Mouse (Mus musculus) midbrain, embryonic 15.5 days (tissue): ENCODE results near the gene Hist1h2br. TPM values are rescaled to one million over a fixed set of nuclear protein-coding genes. Genes with fewer than 3 reads are reported as not detected.
A peak's percentile ranks its signal among the peaks of the same experiment; 100 is the strongest.
"Not testable (repeated sequence)": the region's sequence is repeated elsewhere in the genome, so short reads cannot be mapped to it uniquely, and the experiment has no call there.

Source experiments
- ATAC-seq: fragments of 200-750 bp; cut with Nextera tagmentation; replicated peaks from 2 replicates; pipeline ENCODE4 v1.8.0; 2017; ENCODE audit warnings: moderate TSS enrichment
- H3K27ac ChIP-seq: fragments of 300-500 bp; sonication (generic); 2 replicates; pipeline ENCODE4 v1.5.1; 2015; ENCODE audit warnings: mild to moderate bottlenecking, inconsistent platforms
- H3K27me3 ChIP-seq: fragments of 300-500 bp; sonication (generic); replicated peaks from 2 replicates; pipeline ENCODE4 v1.6.1; 2015; ENCODE audit warnings: inconsistent platforms
- H3K36me3 ChIP-seq: fragments of 300-500 bp; sonication (generic); replicated peaks from 2 replicates; pipeline ENCODE4 v1.6.1; 2015; ENCODE audit warnings: inconsistent platforms
- H3K4me1 ChIP-seq: fragments of 300-500 bp; sonication (generic); 2 replicates; pipeline ENCODE4 v1.6.1; 2015; ENCODE audit warnings: inconsistent platforms
- H3K4me2 ChIP-seq: fragments of 300-500 bp; sonication (generic); 2 replicates; pipeline ENCODE4 v1.6.1; 2015; ENCODE audit warnings: inconsistent platforms, mild to moderate bottlenecking, moderate library complexity
- H3K4me3 ChIP-seq: fragments of 300-500 bp; sonication (generic); 2 replicates; pipeline ENCODE4 v1.5.1; 2015; ENCODE audit warnings: mild to moderate bottlenecking, inconsistent platforms
- H3K9ac ChIP-seq: fragments of 300-500 bp; sonication (generic); 2 replicates; pipeline ENCODE4 v1.6.1; 2015; ENCODE audit warnings: mild to moderate bottlenecking, inconsistent platforms
- H3K9me3 ChIP-seq: fragments of 300-500 bp; sonication (generic); 2 replicates; pipeline ENCODE4 v1.6.1; 2016; ENCODE audit warnings: inconsistent platforms
- WGBS: fragments of 180-500 bp; shearing (Covaris S2); methylation state at CpG from one replicate; pipeline ENCODE4 v1.1.7; 2015; ENCODE audit warnings: mixed read lengths; 5-methylcytosine and 5-hydroxymethylcytosine counted together
- polyA plus RNA-seq: library from polyadenylated mRNA; unstranded; fragments of >200 nt; fragmentation: Nextera tagmentation; extraction: Ambion mirVana; gene quantifications from 2 replicates; pipeline ENCODE4 v1.2.1, GENCODE M21; 2015

The Hist1h2br gene
- polyA plus RNA-seq, 1 experiment from 2014 or later: 4.0 TPM

- not testable (repeated sequence) for H3K27ac ChIP-seq, H3K4me1 ChIP-seq, H3K9me3 ChIP-seq, H3K4me3 ChIP-seq, H3K27me3 ChIP-seq, H3K4me2 ChIP-seq, H3K36me3 ChIP-seq, H3K9ac ChIP-seq
- ATAC-seq: peak; percentile 37
- no CpG with 5 or more reads among the region's 8 CpGs for WGBS
These were observed 22.5 kb upstream of the Hist1h2br start for GRCm38 (mm10) chr13:21811074-21811473.

- peak within 1 kb of the TSS; percentile 15; the same call in 1 of the 2 replicates for H3K4me3 ChIP-seq
These were observed 22.0 kb upstream of the Hist1h2br start, which contains the start of gene Hist1h4m for GRCm38 (mm10) chr13:21811539-21811938. Hist1h4m (plus strand) TSS chr13:21811746.

GRCm38 (mm10) chr13:21812092-21812491 is 21.5 kb upstream of the Hist1h2br start:
- not testable (repeated sequence) for H3K27me3 ChIP-seq, H3K9ac ChIP-seq, H3K4me1 ChIP-seq, H3K36me3 ChIP-seq, H3K9me3 ChIP-seq, H3K27ac ChIP-seq
- Histone ChIP-seq H3K4me3 (peak overlapping the region; percentile 15; the same call in 1 of the 2 replicates), H3K4me2 (peak overlapping the region; percentile 44)
- WGBS: 0% methylated on average over 14 of the region's 14 CpGs
- peak; percentile 38; the same call in 1 of the 2 replicates for ATAC-seq

More at GRCm38 (mm10) chr13:21811539-21811938, 22.0 kb upstream of the Hist1h2br start, which contains the start of gene Hist1h4m:
- peak; percentile 65 for ATAC-seq
- not testable (repeated sequence) for H3K36me3 ChIP-seq, H3K27ac ChIP-seq, H3K27me3 ChIP-seq, H3K4me1 ChIP-seq, H3K9ac ChIP-seq, H3K9me3 ChIP-seq
- WGBS: no CpG with 5 or more reads among the region's 24 CpGs
- H3K4me2 ChIP-seq: peak within 1 kb of the TSS; percentile 44

- 61% methylated on average over 7 of the region's 16 CpGs for WGBS
- H3K27me3 ChIP-seq: not testable (repeated sequence)
These were observed 13.3 kb upstream of the Hist1h2br start for GRCm38 (mm10) chr13:21820082-21820890.

GRCm38 (mm10) chr13:21828511-21828910 is 5.0 kb upstream of the Hist1h2br start:
- Histone ChIP-seq H3K27me3 (no peaks in the 10 kb centered on the region), H3K9me3 (no peaks in the 10 kb centered on the region), H3K27ac (no peak overlapping the region), H3K36me3 (no peaks in the 10 kb centered on the region), H3K9ac (no peak overlapping the region), H3K4me3 (no peak overlapping the region), H3K4me1 (no peaks in the 10 kb centered on the region), H3K4me2 (no peak overlapping the region)
- no peak for ATAC-seq
- 86% methylated on average over 3 of the region's 3 CpGs for WGBS

More at GRCm38 (mm10) chr13:21820082-21820890, 13.3 kb upstream of the Hist1h2br start:
- H3K4me3 ChIP-seq, H3K4me2 ChIP-seq, ATAC-seq, H3K4me1 ChIP-seq, H3K27ac ChIP-seq, H3K9me3 ChIP-seq, H3K36me3 ChIP-seq, H3K9ac ChIP-seq: not testable (repeated sequence)

GRCm38 (mm10) chr13:21830344-21830743 is 3.2 kb upstream of the Hist1h2br start:
- no peak for ATAC-seq
- Histone ChIP-seq H3K27me3 (no peaks in the 10 kb centered on the region), H3K4me2 (no peak overlapping the region)

GRCm38 (mm10) chr13:21831418-21832394 is 1.8 kb upstream of the Hist1h2br start, which contains the start of gene Hist1h4n:
Hist1h4n (minus strand) TSS chr13:21832196.
- peak within 1 kb of the TSS; percentile 67 for H3K27ac ChIP-seq
- H3K36me3 ChIP-seq, H3K4me1 ChIP-seq, H3K9me3 ChIP-seq, H3K27me3 ChIP-seq, H3K9ac ChIP-seq: not testable (repeated sequence)
- peak within 1 kb of the TSS; percentile 43 for H3K4me2 ChIP-seq
- 0% methylated on average over 31 of the region's 58 CpGs for WGBS
- H3K4me3 ChIP-seq: peak within 1 kb of the TSS; percentile 25
- ATAC-seq: peak; percentile 86

More at GRCm38 (mm10) chr13:21830344-21830743, 3.2 kb upstream of the Hist1h2br start:
- H3K4me1 ChIP-seq: no peaks in the 10 kb centered on the region
- H3K4me3 ChIP-seq: no peak overlapping the region
- H3K27ac ChIP-seq: no peak overlapping the region
- H3K36me3 ChIP-seq: no peaks in the 10 kb centered on the region
- WGBS: 83% methylated on average over 10 of the region's 10 CpGs
- H3K9ac ChIP-seq: no peak overlapping the region
- H3K9me3 ChIP-seq: no peaks in the 10 kb centered on the region

- not testable (repeated sequence) for H3K9me3 ChIP-seq
These were observed 7.0 kb downstream of the Hist1h2br start for GRCm38 (mm10) chr13:21840508-21840907.

GRCm38 (mm10) chr13:21846356-21846755 is 12.8 kb downstream of the Hist1h2br start:
- not testable (repeated sequence) for H3K4me1 ChIP-seq, H3K4me2 ChIP-seq, H3K27ac ChIP-seq, ATAC-seq, H3K9ac ChIP-seq, H3K36me3 ChIP-seq, H3K4me3 ChIP-seq, H3K27me3 ChIP-seq, H3K9me3 ChIP-seq

More at GRCm38 (mm10) chr13:21840508-21840907, 7.0 kb downstream of the Hist1h2br start:
- not testable (repeated sequence) for H3K36me3 ChIP-seq, H3K27me3 ChIP-seq, H3K4me3 ChIP-seq, H3K27ac ChIP-seq, H3K9ac ChIP-seq, H3K4me2 ChIP-seq, H3K4me1 ChIP-seq
- ATAC-seq: peak; percentile 73
- WGBS: no CpG with 5 or more reads among the region's 4 CpGs

GRCm38 (mm10) chr13:21847883-21848282 is 14.3 kb downstream of the Hist1h2br start:
- no peak overlapping the region for H3K27ac ChIP-seq
- no peak overlapping the region for H3K9ac ChIP-seq
- ATAC-seq: no peak
- no peaks in the 10 kb centered on the region for H3K4me1 ChIP-seq
- WGBS: 15% methylated on average over 8 of the region's 8 CpGs
- no peak overlapping the region for H3K4me3 ChIP-seq
- no peaks in the 10 kb centered on the region for H3K36me3 ChIP-seq
- H3K4me2 ChIP-seq: no peak overlapping the region
- H3K9me3 ChIP-seq: no peaks in the 10 kb centered on the region
- no peaks in the 10 kb centered on the region for H3K27me3 ChIP-seq

- not testable (repeated sequence) for H3K27me3 ChIP-seq, H3K4me1 ChIP-seq, H3K36me3 ChIP-seq, H3K4me3 ChIP-seq, H3K9ac ChIP-seq, H3K27ac ChIP-seq, H3K4me2 ChIP-seq, ATAC-seq, H3K9me3 ChIP-seq
- 47% methylated on average over 1 of the region's 1 CpGs for WGBS
These were observed 17.2 kb downstream of the Hist1h2br start for GRCm38 (mm10) chr13:21850696-21851095.
